In genomic region chr5:65131211-65131879, GRCm38 (mm10) we compare ENCODE assay signal across 8 mouse cellular contexts. TPM values are rescaled to one million over a fixed set of nuclear protein-coding genes. Genes with fewer than 3 reads are reported as not detected.
DNase-seq lines count a peak whose midpoint lies in the region; ATAC-seq and TF ChIP-seq lines count a peak whose summit lies in the region.

No protein-coding gene starts in this region.

- WGBS in heart, embryonic 13.5 days = 27% methylated on average over 20 of the region's 20 CpGs
- WGBS in limb, embryonic 12.5 days = 17% methylated on average over 20 of the region's 20 CpGs
- WGBS in thymus, adult 2 months = 88% methylated on average over 20 of the region's 20 CpGs

- no peak for DNase-seq in heart, postnatal 14 days
- peak; percentile 52 for DNase-seq in cerebellum, adult 9-10 months
- peak; percentile 11 to 33 for DNase-seq in frontal cortex, postnatal 25 days (ENCODE audit: low spot score in 2 of 2)
- peak; percentile 32 for DNase-seq in retina, embryonic 14.5 days (ENCODE audit: low spot score)
- no peak for DNase-seq in thymus, adult 2 months
- no peak for DNase-seq in ovary, postnatal 36 days (ENCODE audit: low spot score)

- peak overlapping the region; percentile 66 for H3K4me2 ChIP-seq in heart, embryonic 13.5 days
- H3K4me2 ChIP-seq in limb, embryonic 12.5 days = peak overlapping the region; percentile 71

- no peak overlapping the region for H3K27ac ChIP-seq in heart, embryonic 13.5 days (replicated peaks)
- H3K27ac ChIP-seq in limb, embryonic 12.5 days = no peak overlapping the region
- no peak overlapping the region for H3K27ac ChIP-seq in thymus, adult 2 months (ENCODE audit: control insufficient read depth, insufficient read depth, low read length)

- H3K9ac ChIP-seq in heart, embryonic 13.5 days = peak overlapping the region; percentile 76
- peak overlapping the region; percentile 50; the same call in 1 of the 2 replicates for H3K9ac ChIP-seq in limb, embryonic 12.5 days (replicated peaks)

- H3K4me1 ChIP-seq in heart, embryonic 13.5 days = peaks cover 11% of the 10 kb centered on the region; the same call in 1 of the 2 replicates
- peaks cover 21% of the 10 kb centered on the region for H3K4me1 ChIP-seq in limb, embryonic 12.5 days (replicated peaks)
- no peaks in the 10 kb centered on the region; the same call in 1 of the 2 replicates for H3K4me1 ChIP-seq in thymus, adult 2 months (replicated peaks; ENCODE audit: control insufficient read depth, insufficient read depth, low read length)

- TF ChIP-seq CTCF in thymus, adult 2 months (IDR thresholded peaks at IDR 0.05; ENCODE audit: borderline replicate concordance, control insufficient read depth, extremely low read depth, insufficient read depth, low read length, poor library complexity) = no peak

- ATAC-seq in heart, embryonic 13.5 days (ENCODE audit: extremely low read depth, insufficient number of reproducible peaks, low FRiP score, low TSS enrichment) = no peak
- ATAC-seq in limb, embryonic 12.5 days (ENCODE audit: insufficient number of reproducible peaks, insufficient read depth, low FRiP score, low TSS enrichment, low read depth) = no peak

- intact Hi-C loops in heart, postnatal 14 days (cut with DNase I) = no loop called here

- H3K4me3 ChIP-seq in heart, embryonic 13.5 days = peak overlapping the region; percentile 50
- peak overlapping the region; percentile 37 for H3K4me3 ChIP-seq in limb, embryonic 12.5 days (replicated peaks)
- H3K4me3 ChIP-seq in thymus, adult 2 months (ENCODE audit: control insufficient read depth, insufficient read depth, low read length) = no peak overlapping the region

- no peak for TF ChIP-seq POLR2A in thymus, adult 2 months (IDR thresholded peaks at IDR 0.05; ENCODE audit: control insufficient read depth, extremely low read depth, insufficient read depth, low read length, poor library complexity)

- no peaks in the 10 kb centered on the region for H3K27me3 ChIP-seq in heart, embryonic 13.5 days (replicated peaks)
- peaks cover 4% of the 10 kb centered on the region; the same call in 1 of the 2 replicates for H3K27me3 ChIP-seq in limb, embryonic 12.5 days
- no peaks in the 10 kb centered on the region for H3K27me3 ChIP-seq in thymus, adult 2 months (ENCODE audit: control insufficient read depth, insufficient read depth, low read length)

- 0 out of 2 replicates have a peak, but pooled peaks cover 3% of the 10 kb centered on the region for H3K9me3 ChIP-seq in heart, embryonic 13.5 days
- no peaks in the 10 kb centered on the region for H3K9me3 ChIP-seq in limb, embryonic 12.5 days

- H3K36me3 ChIP-seq in heart, embryonic 13.5 days = no peaks in the 10 kb centered on the region
- H3K36me3 ChIP-seq in limb, embryonic 12.5 days = no peaks in the 10 kb centered on the region
- no peaks in the 10 kb centered on the region for H3K36me3 ChIP-seq in thymus, adult 2 months (ENCODE audit: control insufficient read depth, insufficient read depth, low read length)

RNA-seq across cellular contexts. Expression of gene Klhl5, which starts 24.0 kb away (rescaled TPM):
- polyA plus RNA-seq in heart, embryonic 13.5 days (2015; fragmentation: Nextera tagmentation; extraction: Ambion mirVana) = 12.3 and 14.1 TPM in 2 replicates
- 10 to 100 TPM; 15.6 to 18.2 TPM for total RNA-seq in heart, postnatal 14 days (2021)
- polyA plus RNA-seq in limb, embryonic 12.5 days (2016; fragmentation: Nextera tagmentation; extraction: Ambion mirVana) = 24.5 and 24.8 TPM in 2 replicates
- 11.3 and 13.1 TPM in 2 replicates for polyA plus RNA-seq in thymus, adult 2 months (2012; rRNA removed)

RNA-seq across cellular contexts. Expression of gene Tmem156, which starts 39.4 kb away (rescaled TPM):
- polyA plus RNA-seq in heart, embryonic 13.5 days (2015; fragmentation: Nextera tagmentation; extraction: Ambion mirVana) = 0.19 TPM in 1 of 2 replicates, not detected in the other
- total RNA-seq in heart, postnatal 14 days (2021) = under 1 TPM in 1 of 2 experiments, not detected in 1; 0.73 TPM
- polyA plus RNA-seq in limb, embryonic 12.5 days (2016; fragmentation: Nextera tagmentation; extraction: Ambion mirVana) = 0.15 TPM in 1 of 2 replicates, not detected in the other
- 3.4 and 3.6 TPM in 2 replicates for polyA plus RNA-seq in thymus, adult 2 months (2012; rRNA removed)

Comparison
In these comparisons a context has a peak if more than half of its experiments do, and no peak if none do; other contexts are left out.
1. DNase-seq: peak in cerebellum, adult 9-10 months (single experiment), frontal cortex, postnatal 25 days (2 of 2) and retina, embryonic 14.5 days (single experiment); none in heart, postnatal 14 days (0 of 2), thymus, adult 2 months (single experiment) and ovary, postnatal 36 days (single experiment).